Mouse (Mus musculus) testis, adult 2 months (tissue): ENCODE measurements at regions not wholly inside any gene's neighbourhood (a gene's known extent, or its start where the extent isn't known, plus 50 kb on each side); places are given as distances from the start of the nearest gene placed in this dataset.

Experiments used
- CTCF ChIP-seq: fragments of 200-500 bp; IDR thresholded peaks from 2 replicates; pipeline ENCODE4 v1.5.1; 2012; ENCODE audit warnings: low read depth, mild to moderate bottlenecking, inconsistent platforms, low read length, moderate library complexity; ENCODE audit not compliant: control insufficient read depth, insufficient read depth, insufficient replicate concordance
- POLR2A ChIP-seq: fragments of 200-500 bp; IDR thresholded peaks from 2 replicates; pipeline ENCODE4 v1.6.1; 2012; ENCODE audit warnings: low read depth, mild to moderate bottlenecking, inconsistent platforms, low read length, moderate library complexity; ENCODE audit not compliant: control insufficient read depth

- TF ChIP-seq CTCF: no peak
- TF ChIP-seq POLR2A: no peak
Measured at GRCm38 (mm10) chr13:119318358-119318757, 110.0 kb upstream of the Paip1 start.
